Mouse (Mus musculus) ES-Bruce4 (cell line): ENCODE results near the gene Ptpn12.

Experiments
- EP300 ChIP-seq: IDR thresholded peaks from 2 replicates; pipeline ENCODE4 v1.6.1; 2011; ENCODE audit warnings: low read depth, low read length; ENCODE audit not compliant: insufficient read depth
- POLR2A ChIP-seq: IDR thresholded peaks from one replicate; pipeline ENCODE4 v1.8.1; 2011; ENCODE audit warnings: low read length; ENCODE audit not compliant: insufficient read depth

DNA sequence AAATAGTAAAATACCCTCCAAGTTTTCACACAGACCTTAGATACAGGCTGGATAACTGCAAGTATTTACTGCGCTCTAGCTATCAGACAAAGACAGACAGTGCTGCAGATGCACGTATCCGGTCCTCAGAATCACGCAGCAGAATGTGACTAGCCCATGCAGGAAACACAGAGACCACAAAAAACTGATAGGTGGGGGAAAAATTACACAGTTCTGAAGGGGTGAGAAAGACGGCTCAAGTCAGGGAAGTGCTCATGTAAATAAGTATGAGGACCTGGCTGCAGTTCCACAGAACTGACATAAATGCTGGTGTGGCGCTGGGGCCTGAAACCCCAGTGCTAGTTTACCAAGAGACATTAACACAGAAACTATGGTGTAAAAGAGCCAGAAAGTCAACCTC, 53.0 kb downstream of the Ptpn12 start:
- no peak for TF ChIP-seq POLR2A
- TF ChIP-seq EP300, result no peak
